Mouse (Mus musculus) kidney, adult 2 months (tissue): ENCODE measurements around the gene Hist2h2ac. TPM values are rescaled to one million over a fixed set of nuclear protein-coding genes. Genes with fewer than 3 reads are reported as not detected.
A peak's percentile ranks its signal among the peaks of the same experiment; 100 is the strongest.
"Not testable (repeated sequence)": the region's sequence is repeated elsewhere in the genome, so short reads cannot be mapped to it uniquely, and the experiment has no call there.

ENCODE experiments used
- DNase-seq: peaks from one replicate; pipeline ENCODE4 v3.0.0; 2021
- H3K27ac ChIP-seq: fragments of 200-500 bp; 2 replicates; pipeline ENCODE4 v1.5.1; 2012; ENCODE audit warnings: low read depth, low read length, control low read depth, inconsistent platforms; ENCODE audit not compliant: insufficient read depth
- H3K27me3 ChIP-seq: fragments of 200-500 bp; replicated peaks from 2 replicates; pipeline ENCODE4 v1.6.1; 2012; ENCODE audit warnings: mild to moderate bottlenecking, moderate library complexity, low read length, inconsistent platforms; ENCODE audit not compliant: control insufficient read depth, insufficient read depth
- H3K36me3 ChIP-seq: fragments of 200-500 bp; 2 replicates; pipeline ENCODE4 v1.6.1; 2012; ENCODE audit warnings: mild to moderate bottlenecking, moderate library complexity, low read length, inconsistent platforms; ENCODE audit not compliant: control insufficient read depth, insufficient read depth
- H3K4me1 ChIP-seq: fragments of 200-500 bp; 2 replicates; pipeline ENCODE4 v1.6.1; 2011; ENCODE audit warnings: low read length; ENCODE audit not compliant: control insufficient read depth, insufficient read depth
- H3K4me3 ChIP-seq: fragments of 200-500 bp; 2 replicates; pipeline ENCODE4 v1.5.1; 2011; ENCODE audit warnings: mild to moderate bottlenecking, low read depth, low read length, control low read depth; ENCODE audit not compliant: insufficient read depth
- CTCF ChIP-seq: fragments of 200-500 bp; conservative IDR thresholded peaks from 2 replicates; pipeline ENCODE4 v1.5.1; 2011; ENCODE audit warnings: low read depth, mild to moderate bottlenecking, control low read depth, low read length, moderate library complexity, mixed read lengths; ENCODE audit not compliant: insufficient read depth, insufficient read length
- POLR2A ChIP-seq: fragments of 200-500 bp; IDR thresholded peaks from one replicate; pipeline ENCODE4 v1.6.1; 2011; ENCODE audit warnings: low read depth, low read length, control low read depth
- WGBS: fragments of 180-500 bp; shearing (Covaris S2); methylation state at CpG from one replicate; pipeline ENCODE4 v1.1.7; 2018; 5-methylcytosine and 5-hydroxymethylcytosine counted together
- polyA plus RNA-seq: library from polyadenylated mRNA; depleted of rRNA; stranded (reverse); fragments of >200 nt; gene quantifications from 2 replicates; pipeline ENCODE4 v1.2.3, GENCODE M21; 2012

Hist2h2ac gene
- polyA plus RNA-seq, 1 experiment, result 3.7 TPM

- no peak overlapping the region for H3K4me3 ChIP-seq
- TF ChIP-seq POLR2A, result no peak
- no peak for TF ChIP-seq CTCF
- WGBS, result 66% methylated on average over 6 of the region's 6 CpGs
- DNase-seq, result no peak
- H3K27ac ChIP-seq, result no peak overlapping the region
- peaks cover 8% of the 10 kb centered on the region; the same call in 1 of the 2 replicates for H3K4me1 ChIP-seq
- H3K36me3 ChIP-seq, result no peaks in the 10 kb centered on the region
- H3K27me3 ChIP-seq, result no peaks in the 10 kb centered on the region
Measured at GRCm38 (mm10) chr3:96248141-96249033, 27.7 kb upstream of the Hist2h2ac start.

GRCm38 (mm10) chr3:96247356-96248140 is 26.9 kb upstream of the Hist2h2ac start:
- Histone ChIP-seq H3K4me3 (no peak overlapping the region), H3K27me3 (no peaks in the 10 kb centered on the region), H3K36me3 (no peaks in the 10 kb centered on the region), H3K4me1 (peaks cover 8% of the 10 kb centered on the region; the same call in 1 of the 2 replicates), H3K27ac (no peak overlapping the region)
- WGBS, result 49% methylated on average over 11 of the region's 11 CpGs
- TF ChIP-seq CTCF (no peak), POLR2A (no peak)
- no peak for DNase-seq

- not testable (repeated sequence) for H3K27me3 ChIP-seq, H3K4me1 ChIP-seq, H3K36me3 ChIP-seq
- Histone ChIP-seq H3K27ac (peak within 1 kb of the TSS; percentile 89), H3K4me3 (peak within 1 kb of the TSS; percentile 73)
- peak; percentile 12 for DNase-seq
- 0% methylated on average over 11 of the region's 47 CpGs for WGBS
Measured at GRCm38 (mm10) chr3:96246427-96246856, 25.8 kb upstream of the Hist2h2ac start, which contains the start of gene Hist2h3c1. Gene Hist2h3c1 (plus strand): TSS chr3:96246685.

GRCm38 (mm10) chr3:96246018-96246417 is 25.3 kb upstream of the Hist2h2ac start:
- H3K27me3 ChIP-seq, DNase-seq, H3K36me3 ChIP-seq, H3K4me1 ChIP-seq: not testable (repeated sequence)
- peak overlapping the region; percentile 89 for H3K27ac ChIP-seq
- under 1% methylated on average over 12 of the region's 21 CpGs for WGBS
- peak overlapping the region; percentile 73 for H3K4me3 ChIP-seq

GRCm38 (mm10) chr3:96245003-96245886 is 24.6 kb upstream of the Hist2h2ac start, which contains the start of gene Hist2h2aa1:
Gene Hist2h2aa1 (plus strand): TSS chr3:96245497.
- Histone ChIP-seq H3K4me1 (peaks cover 10% of the 10 kb centered on the region; the same call in 1 of the 2 replicates), H3K27ac (peak within 1 kb of the TSS; percentile 98), H3K4me3 (peak within 1 kb of the TSS; percentile 73)
- not testable (repeated sequence) for H3K27me3 ChIP-seq, H3K36me3 ChIP-seq
- under 1% methylated on average over 40 of the region's 88 CpGs for WGBS
- peak; percentile 60 for TF ChIP-seq POLR2A
- peak; percentile 92 for DNase-seq

- Histone ChIP-seq H3K27ac (peak overlapping the region; percentile 53), H3K27me3 (no peaks in the 10 kb centered on the region), H3K4me3 (no peak overlapping the region), H3K4me1 (peaks cover 10% of the 10 kb centered on the region; the same call in 1 of the 2 replicates), H3K36me3 (no peaks in the 10 kb centered on the region)
- WGBS, result 56% methylated on average over 7 of the region's 7 CpGs
- DNase-seq, result peak; percentile 68
- TF ChIP-seq POLR2A, result no peak
- no peak for TF ChIP-seq CTCF
Measured at GRCm38 (mm10) chr3:96243921-96244572, 23.4 kb upstream of the Hist2h2ac start.
